Mouse (Mus musculus) CH12.LX (cell line): ENCODE measurements around the gene Arhgap45.

Experiments
- CTCF ChIP-seq, 2 experiments: IDR thresholded peaks in 1 of 2; conservative IDR thresholded peaks in 1 of 2; 2 replicates each; pipeline ENCODE4 v1.5.1; 2011 to 2012; ENCODE audit warnings: low read depth in 2 of 2, low read length in 2 of 2, improper control_type of control experiment in 1 of 2, inconsistent platforms in 1 of 2, mild to moderate bottlenecking in 1 of 2, moderate library complexity in 1 of 2
- E2F4 ChIP-seq: IDR thresholded peaks from 2 replicates; pipeline ENCODE4 v1.6.1; 2011; ENCODE audit warnings: low read depth, low read length, improper control_type of control experiment; ENCODE audit not compliant: insufficient replicate concordance
- EP300 ChIP-seq: IDR thresholded peaks from 2 replicates; pipeline ENCODE4 v1.6.1; 2011; ENCODE audit warnings: low read length, improper control_type of control experiment
- JUND ChIP-seq: conservative IDR thresholded peaks from 2 replicates; pipeline ENCODE4 v1.6.1; 2011; ENCODE audit warnings: low read depth, low read length, improper control_type of control experiment
- MAX ChIP-seq: IDR thresholded peaks from 2 replicates; pipeline ENCODE4 v1.6.1; 2011; ENCODE audit warnings: low read length, improper control_type of control experiment
- MXI1 ChIP-seq: IDR thresholded peaks from 2 replicates; pipeline ENCODE4 v1.6.1; 2011; ENCODE audit warnings: mild to moderate bottlenecking, low read depth, low read length, improper control_type of control experiment
- MYC ChIP-seq: IDR thresholded peaks from 2 replicates; pipeline ENCODE4 v1.6.1; 2011; ENCODE audit warnings: low read depth, mild to moderate bottlenecking, improper control_type of control experiment, low read length
- NRF1 ChIP-seq: IDR thresholded peaks from 2 replicates; pipeline ENCODE4 v1.6.1; 2014; ENCODE audit warnings: low read depth, mild to moderate bottlenecking, inconsistent platforms, low read length, improper control_type of control experiment, moderate library complexity
- PAX5 ChIP-seq: IDR thresholded peaks from 2 replicates; pipeline ENCODE4 v1.6.1; 2012; ENCODE audit warnings: low read length, inconsistent platforms, mixed read lengths
- POLR2A ChIP-seq: IDR thresholded peaks from 2 replicates; pipeline ENCODE4 v1.6.1; 2011; ENCODE audit warnings: low read depth, mild to moderate bottlenecking, improper control_type of control experiment, low read length
- POLR2AphosphoS2 ChIP-seq: IDR thresholded peaks from 2 replicates; pipeline ENCODE4 v1.6.1; 2011; ENCODE audit warnings: low read depth, low read length, improper control_type of control experiment
- RAD21 ChIP-seq: IDR thresholded peaks from 2 replicates; pipeline ENCODE4 v1.6.1; 2011; ENCODE audit warnings: low read depth, mild to moderate bottlenecking, low read length, improper control_type of control experiment, moderate library complexity
- TCF12 ChIP-seq: IDR thresholded peaks from 2 replicates; pipeline ENCODE4 v1.6.1; 2014; ENCODE audit warnings: low read depth, mild to moderate bottlenecking, inconsistent platforms, low read length, improper control_type of control experiment
- ZC3H11A ChIP-seq: IDR thresholded peaks from 2 replicates; pipeline ENCODE4 v1.6.1; 2012; ENCODE audit warnings: low read depth, mild to moderate bottlenecking, inconsistent platforms, low read length, improper control_type of control experiment

GRCm38 (mm10) chr10:79995636-79996035 lies 20.8 kb upstream of the Arhgap45 start:
- TF ChIP-seq CTCF (conservative IDR thresholded peaks at IDR 0.05 in 1 of 2, IDR thresholded peaks at IDR 0.05 in 1 of 2; ENCODE audit: low read depth in 2 of 2, low read length in 2 of 2) (no peak), POLR2A (no peak), MYC (no peak), MXI1 (no peak), RAD21 (no peak), PAX5 (no peak), EP300 (no peak), NRF1 (no peak), POLR2AphosphoS2 (no peak), MAX (no peak), TCF12 (no peak), JUND (no peak), E2F4 (no peak), ZC3H11A (no peak)
